Mouse (Mus musculus) ES-Bruce4 (cell line): ENCODE measurements around the gene Camk2d. TPM values are rescaled to one million over a fixed set of nuclear protein-coding genes. Genes with fewer than 3 reads are reported as not detected.
A peak's percentile ranks its signal among the peaks of the same experiment; 100 is the strongest.

Experiments
- H3K27ac ChIP-seq: 2 replicates; pipeline ENCODE4 v1.5.1; 2012; ENCODE audit warnings: low read length, inconsistent platforms; ENCODE audit not compliant: insufficient read depth
- H3K27me3 ChIP-seq: 2 replicates; pipeline ENCODE4 v1.6.1; 2012; ENCODE audit warnings: mild to moderate bottlenecking, low read length, inconsistent platforms; ENCODE audit not compliant: control insufficient read depth, poor library complexity, insufficient read depth, severe bottlenecking
- H3K36me3 ChIP-seq: 2 replicates; pipeline ENCODE4 v1.6.1; 2012; ENCODE audit warnings: inconsistent platforms, mild to moderate bottlenecking, low read length, moderate library complexity; ENCODE audit not compliant: control insufficient read depth, poor library complexity, insufficient read depth, severe bottlenecking
- H3K4me1 ChIP-seq: one replicate; pipeline ENCODE4 v1.8.1; 2011; ENCODE audit warnings: low read length; ENCODE audit not compliant: control insufficient read depth, insufficient read depth
- H3K4me3 ChIP-seq: 2 replicates; pipeline ENCODE4 v1.5.1; 2011; ENCODE audit warnings: low read depth, mild to moderate bottlenecking, low read length
- H3K9ac ChIP-seq: 2 replicates; pipeline ENCODE4 v1.6.1; 2012; ENCODE audit warnings: low read depth, mild to moderate bottlenecking, inconsistent platforms; ENCODE audit not compliant: poor library complexity, severe bottlenecking
- H3K9me3 ChIP-seq: replicated peaks from 2 replicates; pipeline ENCODE4 v1.6.1; 2012; ENCODE audit warnings: mild to moderate bottlenecking, low read length, inconsistent platforms; ENCODE audit not compliant: control insufficient read depth, poor library complexity, insufficient read depth, severe bottlenecking
- CTCF ChIP-seq: IDR thresholded peaks from one replicate; pipeline ENCODE4 v1.8.1; 2011; ENCODE audit warnings: low read depth, low read length
- EP300 ChIP-seq: IDR thresholded peaks from 2 replicates; pipeline ENCODE4 v1.6.1; 2011; ENCODE audit warnings: low read depth, low read length; ENCODE audit not compliant: insufficient read depth
- POLR2A ChIP-seq: IDR thresholded peaks from one replicate; pipeline ENCODE4 v1.8.1; 2011; ENCODE audit warnings: low read length; ENCODE audit not compliant: insufficient read depth
- polyA plus RNA-seq: library from polyadenylated mRNA; stranded (reverse); fragments of >200 nt; gene quantifications from 2 replicates; pipeline ENCODE4 v1.2.4, GENCODE M21; 2011; ENCODE audit warnings: low read depth; ENCODE audit not compliant: missing spikeins, insufficient read depth, insufficient read length

Camk2d gene
- polyA plus RNA-seq = 32.9 and 40.4 TPM in 2 replicates

- Histone ChIP-seq H3K9ac (peak within 1 kb of the TSS; percentile 76), H3K27me3 (no peaks in the 10 kb centered on the region), H3K9me3 (no peaks in the 10 kb centered on the region), H3K4me3 (peak within 1 kb of the TSS; percentile 86), H3K4me1 (no peaks in the 10 kb centered on the region), H3K27ac (peak within 1 kb of the TSS; percentile 62), H3K36me3 (no peaks in the 10 kb centered on the region)
- peak; percentile 78; the same call in 1 of the 2 replicates for TF ChIP-seq EP300
- TF ChIP-seq POLR2A = peak; percentile 88
- no peak for TF ChIP-seq CTCF
These were observed at the start of gene Camk2d for GRCm38 (mm10) chr3:126596086-126596485. Camk2d (plus strand) TSS chr3:126596302.

DNA sequence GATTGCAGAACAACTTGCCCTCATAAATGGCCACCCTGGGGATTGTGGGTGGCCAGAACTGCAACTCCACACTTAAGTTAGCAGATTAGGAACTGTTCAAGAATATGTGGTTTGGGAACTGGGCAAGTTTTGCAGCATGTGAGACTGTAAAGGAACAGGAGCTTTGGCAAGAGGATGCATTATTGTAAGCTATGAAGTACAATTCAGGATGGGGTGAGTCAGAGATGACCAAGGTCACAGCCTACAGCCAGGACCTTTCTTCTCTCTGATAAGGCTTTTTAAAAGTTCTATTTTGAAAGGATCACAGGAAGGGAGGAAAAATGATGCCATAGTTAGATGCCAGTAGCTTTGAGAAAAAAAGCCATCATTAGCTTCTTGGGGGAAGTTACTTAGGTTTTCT, 48.2 kb upstream of the Camk2d start:
- H3K9ac ChIP-seq = no peak overlapping the region
- no peaks in the 10 kb centered on the region for H3K27me3 ChIP-seq
- no peaks in the 10 kb centered on the region for H3K4me1 ChIP-seq
- H3K27ac ChIP-seq = no peak overlapping the region
- TF ChIP-seq EP300 (no peak), POLR2A (no peak), CTCF (no peak)
- H3K4me3 ChIP-seq = no peak overlapping the region
- H3K36me3 ChIP-seq = no peaks in the 10 kb centered on the region
- H3K9me3 ChIP-seq = no peaks in the 10 kb centered on the region

GRCm38 (mm10) chr3:126563646-126564045, 32.5 kb upstream of the Camk2d start:
- no peak for TF ChIP-seq EP300
- no peak for TF ChIP-seq CTCF
- TF ChIP-seq POLR2A = no peak
- Histone ChIP-seq H3K4me3 (no peak overlapping the region), H3K9ac (no peak overlapping the region), H3K27me3 (no peaks in the 10 kb centered on the region), H3K9me3 (no peaks in the 10 kb centered on the region), H3K36me3 (no peaks in the 10 kb centered on the region), H3K4me1 (no peaks in the 10 kb centered on the region), H3K27ac (no peak overlapping the region)

DNA sequence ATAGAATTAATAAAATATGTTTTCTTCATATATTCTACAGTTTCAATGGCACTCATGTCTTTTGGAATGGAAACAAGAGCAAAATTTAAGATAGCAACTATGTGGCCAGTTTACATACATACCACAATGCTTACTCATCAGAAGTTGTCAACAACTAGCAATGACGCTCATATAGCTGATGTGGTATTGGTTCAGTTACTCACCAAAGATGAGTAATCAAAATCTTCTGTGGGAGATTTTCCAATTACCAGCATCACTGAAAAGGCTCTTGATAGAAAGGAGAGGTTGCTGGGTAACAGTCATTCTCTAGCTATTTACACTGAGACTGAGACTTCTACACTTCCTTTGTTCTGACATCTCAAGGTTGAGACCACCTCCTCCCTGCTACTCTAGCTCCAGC, 25.5 kb upstream of the Camk2d start:
- Histone ChIP-seq H3K9me3 (no peaks in the 10 kb centered on the region), H3K27ac (no peak overlapping the region), H3K27me3 (no peaks in the 10 kb centered on the region), H3K4me3 (no peak overlapping the region), H3K36me3 (no peaks in the 10 kb centered on the region), H3K4me1 (no peaks in the 10 kb centered on the region), H3K9ac (no peak overlapping the region)
- TF ChIP-seq POLR2A (no peak), CTCF (no peak), EP300 (no peak)

GRCm38 (mm10) chr3:126572915-126573314, 23.2 kb upstream of the Camk2d start:
- no peaks in the 10 kb centered on the region for H3K27me3 ChIP-seq
- H3K4me1 ChIP-seq = no peaks in the 10 kb centered on the region
- no peak overlapping the region for H3K27ac ChIP-seq
- no peak for TF ChIP-seq EP300
- no peak for TF ChIP-seq CTCF
- TF ChIP-seq POLR2A = no peak
- no peaks in the 10 kb centered on the region for H3K9me3 ChIP-seq
- no peak overlapping the region for H3K4me3 ChIP-seq
- H3K9ac ChIP-seq = no peak overlapping the region
- no peaks in the 10 kb centered on the region for H3K36me3 ChIP-seq

DNA sequence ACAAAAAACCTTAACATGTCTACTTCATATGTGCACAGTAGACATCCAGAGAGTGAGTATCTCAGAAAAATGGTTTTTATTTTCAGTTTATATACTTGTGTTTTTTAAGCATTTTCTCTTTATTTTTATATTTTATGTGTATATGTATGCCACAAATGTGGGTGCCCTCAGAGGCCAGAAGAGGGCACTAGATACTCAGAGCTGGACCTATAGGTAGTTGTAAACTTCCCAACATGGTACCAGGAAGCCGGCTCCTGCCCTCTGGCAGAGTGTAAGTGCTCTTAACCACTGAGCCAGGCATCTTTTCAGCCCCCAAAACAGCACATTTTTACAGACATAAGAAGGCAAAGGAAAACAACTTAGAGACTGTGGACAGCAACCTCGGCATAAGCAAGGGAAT, 20.2 kb upstream of the Camk2d start:
- H3K4me3 ChIP-seq = no peak overlapping the region
- TF ChIP-seq POLR2A (no peak), CTCF (peak; percentile 31), EP300 (no peak)

More for the DNA sequence above, 20.2 kb upstream of the Camk2d start:
- Histone ChIP-seq H3K27me3 (no peaks in the 10 kb centered on the region), H3K36me3 (no peaks in the 10 kb centered on the region), H3K9me3 (no peaks in the 10 kb centered on the region), H3K9ac (no peak overlapping the region), H3K27ac (no peak overlapping the region), H3K4me1 (no peaks in the 10 kb centered on the region)
